Mouse (Mus musculus): ENCODE data around the gene A530016L24Rik.

DNA sequence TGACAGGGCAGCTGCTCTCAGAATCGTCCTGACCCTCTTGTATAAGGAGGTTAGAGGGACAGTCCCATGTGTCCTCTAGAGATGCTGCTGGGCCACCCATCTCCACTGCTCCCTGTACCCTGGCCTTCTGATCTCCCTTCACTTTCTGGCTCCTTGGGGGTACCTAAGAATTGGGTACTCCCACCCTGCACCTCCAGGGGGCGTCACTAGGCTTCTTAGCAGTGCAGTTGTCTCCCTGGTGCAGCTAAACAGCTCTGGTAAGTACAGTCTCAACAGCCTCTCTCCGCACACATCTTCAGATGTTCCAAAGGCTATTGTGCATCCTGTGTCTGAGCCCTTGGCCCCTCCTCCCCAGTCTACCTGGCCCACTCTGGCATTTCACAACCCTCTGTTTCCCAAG, 25.6 kb downstream of the A530016L24Rik start:
- no peak for TF ChIP-seq POLR2A (IDR thresholded peaks at IDR 0.05; ENCODE audit: insufficient read depth, low read depth, low read length)
- TF ChIP-seq CTCF (IDR thresholded peaks at IDR 0.05), result 0 out of 2 replicates have a peak, but pooled peaks have one; percentile 11
- no peak for TF ChIP-seq EP300 (IDR thresholded peaks at IDR 0.05; ENCODE audit: insufficient read depth, low read depth, low read length)

Data from heart, adult 2 months (tissue).